Mouse (Mus musculus): ENCODE results near the gene Sh3glb1. TPM values are rescaled to one million over a fixed set of nuclear protein-coding genes. Genes with fewer than 3 reads are reported as not detected.

Gene Sh3glb1
- polyA plus RNA-seq, 1 experiment from 2014 or later, result 88.0 TPM

GRCm38 (mm10) chr3:144687618-144688017 is 32.5 kb downstream of the Sh3glb1 start:
- peaks cover 53% of the 10 kb centered on the region for H3K4me1 ChIP-seq (replicated peaks)
- no peaks in the 10 kb centered on the region for H3K27me3 ChIP-seq
- H3K27ac ChIP-seq, result peak overlapping the region; percentile 10; the same call in 1 of the 2 replicates
- H3K36me3 ChIP-seq, result peaks cover 45% of the 10 kb centered on the region
- no peak overlapping the region for H3K4me3 ChIP-seq (replicated peaks)
- no peak for DNase-seq
- no peak overlapping the region for H3K9ac ChIP-seq
- WGBS (ENCODE audit: insufficient replicate concordance), result 87% methylated on average over 9 of the region's 9 CpGs
- no peaks in the 10 kb centered on the region for H3K9me3 ChIP-seq (replicated peaks)
- ATAC-seq (ENCODE audit: low read depth), result no peak
- no peak overlapping the region for H3K4me2 ChIP-seq

GRCm38 (mm10) chr3:144686146-144686545 is 34.0 kb downstream of the Sh3glb1 start:
- H3K4me2 ChIP-seq, result no peak overlapping the region
- peak overlapping the region; percentile 62 for H3K27ac ChIP-seq
- no peaks in the 10 kb centered on the region for H3K27me3 ChIP-seq
- H3K9ac ChIP-seq, result no peak overlapping the region
- peaks cover 40% of the 10 kb centered on the region for H3K36me3 ChIP-seq
- no peak overlapping the region for H3K4me3 ChIP-seq (replicated peaks)
- 69% methylated on average over 5 of the region's 5 CpGs for WGBS (ENCODE audit: insufficient replicate concordance)
- H3K9me3 ChIP-seq (replicated peaks), result no peaks in the 10 kb centered on the region
- H3K4me1 ChIP-seq (replicated peaks), result peaks cover 68% of the 10 kb centered on the region
- no peak for ATAC-seq (ENCODE audit: low read depth)
- DNase-seq, result no peak

DNA sequence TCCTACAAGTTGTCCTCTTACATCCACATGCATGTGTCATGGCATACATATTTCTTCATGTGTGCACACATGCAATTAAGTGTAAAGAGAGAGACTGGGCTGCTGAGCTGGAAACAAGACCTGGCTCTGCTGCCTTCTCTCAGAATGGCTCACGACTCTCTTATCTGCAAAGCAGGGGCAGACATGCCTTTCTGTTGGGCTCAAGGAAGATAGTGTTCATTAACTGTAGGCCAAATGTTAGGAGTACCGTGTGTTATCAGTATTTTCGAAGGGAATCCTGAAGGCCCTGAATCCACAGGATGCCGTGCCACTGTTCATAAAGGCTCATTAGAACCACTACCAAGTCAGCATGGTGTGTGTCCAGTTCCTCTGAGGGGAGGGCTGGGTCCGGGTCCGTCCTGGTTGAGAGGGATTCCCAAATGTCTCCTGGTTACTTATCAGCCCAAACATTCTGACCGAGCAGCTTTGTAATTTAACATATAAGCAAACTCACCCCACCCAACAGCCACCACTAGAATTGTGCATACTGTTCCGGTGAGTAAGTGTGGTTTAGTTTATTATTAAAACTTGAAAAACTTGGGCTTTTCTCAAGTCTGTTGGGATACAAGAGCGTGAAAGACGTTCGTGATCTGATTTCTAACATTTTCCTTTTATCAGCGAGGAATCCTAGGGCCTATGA is 36.9 kb downstream of the Sh3glb1 start:
- peak overlapping the region; percentile 93 for H3K27ac ChIP-seq
- no peaks in the 10 kb centered on the region for H3K27me3 ChIP-seq
- H3K9me3 ChIP-seq (replicated peaks), result no peaks in the 10 kb centered on the region
- peaks cover 77% of the 10 kb centered on the region for H3K4me1 ChIP-seq (replicated peaks)
- H3K36me3 ChIP-seq, result peaks cover 26% of the 10 kb centered on the region
- WGBS (ENCODE audit: insufficient replicate concordance), result 43% methylated on average over 12 of the region's 12 CpGs
- H3K4me3 ChIP-seq (replicated peaks), result no peak overlapping the region
- peak; percentile 90 for ATAC-seq (ENCODE audit: low read depth)
- H3K9ac ChIP-seq, result peak overlapping the region; percentile 48
- peak; percentile 66 for DNase-seq
- H3K4me2 ChIP-seq, result peak overlapping the region; percentile 49

DNA sequence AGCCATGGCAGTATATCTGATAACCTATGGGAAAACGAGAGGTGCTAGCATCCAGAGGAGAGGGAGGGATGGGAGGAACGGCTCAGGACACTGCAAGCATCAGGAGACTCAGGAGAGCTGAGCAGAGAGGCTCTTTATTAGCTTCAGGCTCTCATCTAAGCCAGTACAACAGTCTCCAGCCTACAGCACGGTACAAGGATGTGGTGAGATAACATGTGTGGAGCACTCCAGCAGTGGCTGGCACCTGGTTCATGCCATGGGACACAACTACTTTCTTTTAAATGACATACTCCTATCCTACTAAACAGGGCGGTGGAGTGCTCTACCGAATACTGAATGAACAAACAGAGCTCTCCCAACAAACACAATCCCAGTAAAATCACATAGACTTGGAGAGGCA is 38.6 kb downstream of the Sh3glb1 start:
- H3K4me3 ChIP-seq (replicated peaks), result no peak overlapping the region
- no peaks in the 10 kb centered on the region for H3K9me3 ChIP-seq (replicated peaks)
- peak; percentile 53 for ATAC-seq (ENCODE audit: low read depth)
- 53% methylated on average over 5 of the region's 5 CpGs for WGBS (ENCODE audit: insufficient replicate concordance)
- H3K36me3 ChIP-seq, result peaks cover 17% of the 10 kb centered on the region; the same call in 1 of the 2 replicates
- DNase-seq, result no peak
- 0 out of 2 replicates have a peak overlapping the region, but pooled peaks have one; percentile 10 for H3K9ac ChIP-seq
- peak overlapping the region; percentile 93 for H3K27ac ChIP-seq
- no peaks in the 10 kb centered on the region for H3K27me3 ChIP-seq
- no peak overlapping the region for H3K4me2 ChIP-seq
- H3K4me1 ChIP-seq (replicated peaks), result peaks cover 83% of the 10 kb centered on the region

- Histone ChIP-seq H3K9me3 (replicated peaks) (no peaks in the 10 kb centered on the region), H3K36me3 (peaks cover 7% of the 10 kb centered on the region; the same call in 1 of the 2 replicates), H3K4me1 (replicated peaks) (peaks cover 87% of the 10 kb centered on the region), H3K27ac (no peak overlapping the region), H3K27me3 (no peaks in the 10 kb centered on the region), H3K9ac (no peak overlapping the region), H3K4me3 (replicated peaks) (no peak overlapping the region), H3K4me2 (no peak overlapping the region)
- 69% methylated on average over 8 of the region's 8 CpGs for whole genome bisulfite sequencing (ENCODE audit: insufficient replicate concordance)
- ATAC-seq (ENCODE audit: low read depth), result no peak
- DNase-seq, result no peak
Observed at GRCm38 (mm10) chr3:144679701-144680159, 40.4 kb downstream of the Sh3glb1 start.

DNA sequence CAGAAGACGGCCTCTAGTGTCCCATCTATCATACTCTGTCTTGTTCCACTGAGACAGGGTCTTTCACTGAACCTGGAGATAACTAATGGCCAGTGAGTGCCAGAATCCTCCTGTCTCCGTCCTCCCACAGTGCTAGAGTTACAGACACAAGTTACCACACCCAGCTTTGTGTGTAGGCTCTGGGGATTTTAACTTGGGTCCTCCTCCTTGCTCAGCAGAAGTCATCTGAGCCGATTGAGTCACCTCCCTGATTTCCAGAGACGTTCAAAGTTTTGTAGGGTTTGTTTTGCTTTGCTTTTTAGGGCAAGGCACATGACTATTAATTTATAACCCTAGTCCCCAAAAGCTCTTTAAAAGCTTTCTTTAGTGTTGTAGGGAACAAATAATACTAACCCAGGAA is 41.0 kb downstream of the Sh3glb1 start:
- Histone ChIP-seq H3K9me3 (replicated peaks) (no peaks in the 10 kb centered on the region), H3K27ac (0 out of 2 replicates have a peak overlapping the region, but pooled peaks have one; percentile 7), H3K4me3 (replicated peaks) (no peak overlapping the region), H3K36me3 (peaks cover under 1% of the 10 kb centered on the region; the same call in 1 of the 2 replicates), H3K27me3 (no peaks in the 10 kb centered on the region), H3K9ac (no peak overlapping the region), H3K4me1 (replicated peaks) (peaks cover 86% of the 10 kb centered on the region), H3K4me2 (no peak overlapping the region)
- DNase-seq (no peak), ATAC-seq (ENCODE audit: low read depth) (no peak)
- 42% methylated on average over 4 of the region's 4 CpGs for WGBS (ENCODE audit: insufficient replicate concordance)

GRCm38 (mm10) chr3:144677751-144678150 is 42.4 kb downstream of the Sh3glb1 start:
- H3K9me3 ChIP-seq (replicated peaks), result no peaks in the 10 kb centered on the region
- no peak for ATAC-seq (ENCODE audit: low read depth)
- H3K4me2 ChIP-seq, result no peak overlapping the region
- WGBS (ENCODE audit: insufficient replicate concordance), result 72% methylated on average over 6 of the region's 6 CpGs
- H3K27ac ChIP-seq, result no peak overlapping the region
- no peaks in the 10 kb centered on the region for H3K36me3 ChIP-seq
- H3K27me3 ChIP-seq, result no peaks in the 10 kb centered on the region
- no peak for DNase-seq
- H3K4me3 ChIP-seq (replicated peaks), result no peak overlapping the region
- no peak overlapping the region for H3K9ac ChIP-seq
- H3K4me1 ChIP-seq (replicated peaks), result peaks cover 78% of the 10 kb centered on the region

DNA sequence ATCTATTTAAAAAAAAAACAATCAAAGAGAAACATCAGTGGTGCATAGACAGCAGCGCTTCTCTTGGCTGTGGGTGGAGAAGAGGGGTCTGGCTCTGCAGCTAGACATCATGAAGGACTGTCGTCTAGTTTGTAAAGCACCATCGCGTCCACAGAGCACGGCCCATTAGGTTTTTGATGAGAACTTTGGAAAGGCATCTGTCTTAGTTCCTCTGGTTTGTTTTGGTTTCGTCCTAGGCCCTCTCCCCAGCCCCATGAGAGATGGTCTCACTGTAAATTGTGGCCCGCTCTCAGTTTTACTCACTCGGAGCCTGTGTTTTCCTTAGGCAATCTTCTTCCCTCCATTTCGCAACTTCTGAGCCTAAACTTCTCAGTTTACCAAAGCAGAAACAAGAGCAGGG is 43.9 kb downstream of the Sh3glb1 start:
- Histone ChIP-seq H3K4me1 (replicated peaks) (peaks cover 77% of the 10 kb centered on the region), H3K36me3 (no peaks in the 10 kb centered on the region), H3K27me3 (no peaks in the 10 kb centered on the region), H3K9ac (no peak overlapping the region), H3K4me2 (no peak overlapping the region), H3K4me3 (replicated peaks) (no peak overlapping the region), H3K9me3 (replicated peaks) (no peaks in the 10 kb centered on the region), H3K27ac (no peak overlapping the region)
- ATAC-seq (ENCODE audit: low read depth), result no peak
- WGBS (ENCODE audit: insufficient replicate concordance), result 90% methylated on average over 9 of the region's 9 CpGs
- DNase-seq, result no peak

DNA sequence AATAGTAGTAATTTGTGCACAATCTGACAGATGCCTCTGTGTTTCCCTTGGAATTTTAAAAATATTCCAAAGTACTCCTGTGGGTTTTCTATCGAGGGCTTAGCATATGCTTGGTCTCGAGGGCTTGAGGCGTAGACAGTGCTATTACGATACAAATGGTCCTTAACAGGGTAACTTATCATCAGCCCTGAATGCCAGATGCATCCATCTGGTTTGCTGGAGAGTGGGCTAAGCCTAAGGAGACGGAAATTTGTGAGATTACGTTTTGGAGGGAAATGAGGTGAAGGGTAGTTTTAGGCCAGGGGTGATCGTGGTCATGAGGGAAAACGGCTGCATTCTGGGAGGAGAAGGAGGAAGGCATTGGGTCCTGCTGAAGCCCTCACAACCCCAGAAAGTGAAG is 48.1 kb downstream of the Sh3glb1 start:
- H3K4me1 ChIP-seq (replicated peaks), result peaks cover 81% of the 10 kb centered on the region
- H3K4me2 ChIP-seq, result peak overlapping the region; percentile 56
- H3K27me3 ChIP-seq, result no peaks in the 10 kb centered on the region
- peak overlapping the region; percentile 27; the same call in 1 of the 2 replicates for H3K9ac ChIP-seq
- 49% methylated on average over 8 of the region's 8 CpGs for WGBS (ENCODE audit: insufficient replicate concordance)
- H3K9me3 ChIP-seq (replicated peaks), result no peaks in the 10 kb centered on the region
- no peak overlapping the region for H3K4me3 ChIP-seq (replicated peaks)
- ATAC-seq (ENCODE audit: low read depth) (no peak), DNase-seq (no peak)
- peak overlapping the region; percentile 72 for H3K27ac ChIP-seq
- no peaks in the 10 kb centered on the region for H3K36me3 ChIP-seq

DNA sequence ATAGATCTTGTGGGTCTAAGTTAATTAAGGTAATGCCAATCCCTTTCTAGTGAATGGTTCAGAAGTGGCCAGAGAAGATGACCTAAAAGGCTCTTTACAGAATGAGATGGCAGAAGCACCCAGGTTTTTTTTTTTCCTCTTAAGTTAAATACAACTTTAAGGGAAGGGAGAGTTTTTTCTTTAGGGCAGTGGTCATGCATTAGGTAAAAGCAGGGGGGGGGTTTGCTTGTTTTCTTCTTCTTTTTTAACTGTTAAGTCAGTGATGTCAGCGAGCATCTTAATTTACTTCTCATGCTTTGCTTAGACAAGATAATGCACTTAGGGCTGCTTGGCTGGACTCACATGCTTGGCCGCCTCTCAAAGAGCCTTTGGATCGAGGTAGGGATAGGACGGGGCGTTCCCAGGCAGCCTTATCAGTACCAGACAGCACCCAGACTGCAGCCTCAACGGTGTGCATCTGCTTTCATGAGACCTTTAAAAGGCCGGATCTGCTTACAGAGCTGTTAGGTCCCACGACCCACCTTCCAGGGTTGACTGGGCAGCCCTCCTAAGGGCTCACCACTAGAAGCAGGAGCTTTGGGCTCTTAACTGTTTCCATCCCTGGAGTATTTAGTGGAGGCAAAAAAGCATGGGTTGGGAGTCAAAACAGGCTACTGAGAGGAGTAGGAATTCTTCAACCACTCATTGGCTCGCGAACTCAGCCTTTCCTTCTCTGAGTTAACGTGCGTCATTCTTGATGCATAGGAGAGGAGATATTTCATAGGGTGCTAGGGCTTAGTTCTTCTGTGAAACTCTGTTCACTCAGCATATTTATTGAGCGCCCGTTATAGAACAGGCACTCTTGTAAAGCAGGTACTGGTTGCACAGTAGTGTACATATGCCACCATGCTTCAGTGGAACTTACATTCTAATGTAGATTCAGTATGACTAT is 49.9 kb downstream of the Sh3glb1 start:
- H3K4me3 ChIP-seq (replicated peaks), result peak overlapping the region; percentile 26; the same call in 1 of the 2 replicates
- peak overlapping the region; percentile 68 for H3K9ac ChIP-seq
- H3K36me3 ChIP-seq, result no peaks in the 10 kb centered on the region
- H3K27ac ChIP-seq, result peak overlapping the region; percentile 99
- ATAC-seq (ENCODE audit: low read depth) (peak; percentile 98), DNase-seq (peak; percentile 91)
- H3K27me3 ChIP-seq, result no peaks in the 10 kb centered on the region
- peak overlapping the region; percentile 62 for H3K4me2 ChIP-seq
- WGBS (ENCODE audit: insufficient replicate concordance), result 20% methylated on average over 14 of the region's 14 CpGs
- H3K9me3 ChIP-seq (replicated peaks), result no peaks in the 10 kb centered on the region
- H3K4me1 ChIP-seq (replicated peaks), result peaks cover 82% of the 10 kb centered on the region

- WGBS (ENCODE audit: insufficient replicate concordance), result 38% methylated on average over 11 of the region's 11 CpGs
Observed at GRCm38 (mm10) chr3:144669457-144669864, 50.7 kb downstream of the Sh3glb1 start.

More at GRCm38 (mm10) chr3:144669457-144669864, 50.7 kb downstream of the Sh3glb1 start:
- peak overlapping the region; percentile 68 for H3K9ac ChIP-seq
- H3K36me3 ChIP-seq, result no peaks in the 10 kb centered on the region
- no peaks in the 10 kb centered on the region for H3K9me3 ChIP-seq (replicated peaks)
- H3K4me1 ChIP-seq (replicated peaks), result peaks cover 84% of the 10 kb centered on the region
- DNase-seq (peak; percentile 49), ATAC-seq (ENCODE audit: low read depth) (peak; percentile 25)
- H3K4me2 ChIP-seq, result peak overlapping the region; percentile 62
- H3K4me3 ChIP-seq (replicated peaks), result no peak overlapping the region; the same call in 1 of the 2 replicates
- no peaks in the 10 kb centered on the region for H3K27me3 ChIP-seq
- peak overlapping the region; percentile 99 for H3K27ac ChIP-seq
